ENCODE assay signal across 8 mouse cellular contexts in the genomic region with DNA sequence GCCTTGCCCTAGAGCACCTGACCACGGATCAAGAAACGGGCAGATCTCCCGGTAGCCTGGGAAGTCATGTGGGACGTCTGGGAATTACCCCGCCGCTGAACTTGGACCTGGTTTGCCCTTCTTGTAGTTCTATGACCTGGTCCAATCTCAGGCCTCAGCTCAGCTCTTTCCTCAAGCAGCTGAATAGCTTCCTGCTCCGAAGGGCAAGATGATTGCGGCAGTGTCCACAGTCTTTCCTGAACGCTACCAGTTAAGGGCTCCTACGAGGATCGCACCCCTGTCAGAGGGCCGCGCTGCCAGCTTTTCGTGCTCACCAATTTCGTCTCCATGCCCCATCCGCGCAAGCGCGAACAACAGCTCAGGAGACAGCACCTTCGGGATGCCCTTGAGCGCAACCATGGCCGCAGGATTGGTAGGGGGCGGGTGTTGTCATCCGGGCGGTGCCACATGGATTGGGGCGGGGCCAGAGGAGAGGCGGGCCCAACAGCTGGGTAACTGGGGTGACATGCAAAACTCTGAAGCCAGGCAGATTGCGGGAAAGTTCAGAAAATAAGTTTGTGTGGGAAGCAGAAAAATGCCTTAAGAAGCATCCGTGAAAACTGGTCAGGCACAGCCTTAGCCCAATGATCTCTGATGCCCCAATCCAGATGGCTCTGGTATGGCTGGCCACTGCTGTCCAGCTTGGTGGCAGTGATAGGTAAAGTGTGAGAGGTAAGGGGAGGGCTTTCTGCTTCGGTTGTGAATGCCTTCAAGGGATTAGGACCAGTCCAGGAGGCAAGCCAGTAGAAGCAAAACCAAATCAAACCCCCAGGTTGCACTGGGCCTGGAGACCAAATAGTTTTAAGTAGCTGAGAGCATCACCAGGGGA. TPM values are rescaled to one million over a fixed set of nuclear protein-coding genes. Genes with fewer than 3 reads are reported as not detected.
DNase-seq lines count a peak whose midpoint lies in the region; ATAC-seq lines count a peak whose summit lies in the region.

Gene Fuom, minus strand, starts transcription at position 449 of the 868 bp plus-strand sequence.

- 0 out of 2 replicates have a peak, but pooled peaks cover 2% of the 10 kb centered on the region for H3K27me3 ChIP-seq in hindbrain, embryonic 12.5 days

- H3K9me3 ChIP-seq in hindbrain, embryonic 12.5 days (replicated peaks), result no peaks in the 10 kb centered on the region

- peak; percentile 84 for ATAC-seq in hindbrain, embryonic 12.5 days (ENCODE audit: low FRiP score)

- 2% methylated on average over 30 of the region's 30 CpGs for WGBS in hindbrain, embryonic 12.5 days

- H3K9ac ChIP-seq in hindbrain, embryonic 12.5 days, result peak within 1 kb of the TSS; percentile 55

- peak within 1 kb of the TSS; percentile 75 for H3K4me2 ChIP-seq in hindbrain, embryonic 12.5 days (replicated peaks)

- peaks cover 18% of the 10 kb centered on the region for H3K36me3 ChIP-seq in hindbrain, embryonic 12.5 days

- H3K4me1 ChIP-seq in hindbrain, embryonic 12.5 days, result peaks cover 16% of the 10 kb centered on the region

- peak within 1 kb of the TSS; percentile 39 for H3K4me3 ChIP-seq in hindbrain, embryonic 12.5 days

- H3K27ac ChIP-seq in hindbrain, embryonic 12.5 days, result no peak within 1 kb of the TSS

- DNase-seq in T-cell, adult 2 months (ENCODE audit: low spot score), result peak; percentile 85
- peak; percentile 80 to 82 for DNase-seq in cerebellum, postnatal 14 days
- peak; percentile 77 for DNase-seq in frontal cortex, postnatal 14 days (ENCODE audit: low spot score in 2 of 2)
- DNase-seq in layer of hippocampus, postnatal 36 days, result peak; percentile 79 to 85
- peak; percentile 85 for DNase-seq in lung, postnatal 25 days (ENCODE audit: low spot score)
- DNase-seq in retina, embryonic 14.5 days (ENCODE audit: low spot score), result peak; percentile 82
- DNase-seq in thymus, postnatal 36 days, result peak; percentile 84 to 87

RNA-seq across cellular contexts. Expression of gene Fuom, which starts in this region (rescaled TPM):
- polyA plus RNA-seq in hindbrain, embryonic 12.5 days (2016; fragmentation: Nextera tagmentation; extraction: Ambion mirVana), result 21.8 and 24.7 TPM in 2 replicates
- 10 to 100 TPM; 47.0 to 50.7 TPM for total RNA-seq in layer of hippocampus, postnatal 36 days (2021)
